Mouse (Mus musculus): Measurements from ENCODE around the gene Sympk.

Gene Sympk

GRCm38 (mm10) chr7:19005417-19006121, 18.6 kb upstream of the Sympk start:
- in situ Hi-C loops (cut with MboI; ENCODE audit: unreplicated experiment in 2 of 2): loop anchor here in 1 of 2 experiments (5.0 kb wide), 1 partner anchor 87 kb away; the partner anchor contains the start of gene Six5

GRCm38 (mm10) chr7:19006476-19006875, 17.7 kb upstream of the Sympk start:
- in situ Hi-C loops (cut with MboI; ENCODE audit: unreplicated experiment in 2 of 2): loop anchor here in 1 of 2 experiments (5.0 kb wide), 1 partner anchor 86 kb away; the partner anchor contains the start of gene Six5

- in situ Hi-C loops (cut with MboI; ENCODE audit: unreplicated experiment in 2 of 2): loop anchor here in 1 of 2 experiments (5.0 kb wide), 1 partner anchor 85 kb away; the partner anchor contains the start of gene Six5
These were observed 16.9 kb upstream of the Sympk start for GRCm38 (mm10) chr7:19007026-19007977.

- in situ Hi-C loops (cut with MboI; ENCODE audit: unreplicated experiment in 2 of 2): no loop called here
These were observed 13.6 kb upstream of the Sympk start for GRCm38 (mm10) chr7:19010581-19010980.

- in situ Hi-C loops (cut with MboI; ENCODE audit: unreplicated experiment in 2 of 2): no loop called here
These were observed 12.1 kb upstream of the Sympk start for GRCm38 (mm10) chr7:19012025-19012621.

- in situ Hi-C loops (cut with MboI; ENCODE audit: unreplicated experiment in 2 of 2): no loop called here
These were observed 11.3 kb upstream of the Sympk start for GRCm38 (mm10) chr7:19012882-19013281.

GRCm38 (mm10) chr7:19014452-19014851, 9.7 kb upstream of the Sympk start:
- in situ Hi-C loops (cut with MboI; ENCODE audit: unreplicated experiment in 2 of 2): no loop called here

- in situ Hi-C loops (cut with MboI; ENCODE audit: unreplicated experiment in 2 of 2): no loop called here
These were observed 8.1 kb upstream of the Sympk start for GRCm38 (mm10) chr7:19016042-19016441.

- in situ Hi-C loops (cut with MboI; ENCODE audit: unreplicated experiment in 2 of 2): no loop called here
These were observed 6.3 kb upstream of the Sympk start for GRCm38 (mm10) chr7:19017909-19018308.

- in situ Hi-C loops (cut with MboI; ENCODE audit: unreplicated experiment in 2 of 2): loop anchor here in 1 of 2 experiments (5.0 kb wide), 1 partner anchor 124 kb away; no protein-coding TSS in a partner anchor
These were observed 3.1 kb upstream of the Sympk start for GRCm38 (mm10) chr7:19021048-19021447.

- in situ Hi-C loops (cut with MboI; ENCODE audit: unreplicated experiment in 2 of 2): loop anchor here in 1 of 2 experiments (5.0 kb wide), 1 partner anchor 125 kb away; no protein-coding TSS in a partner anchor
These were observed 1.8 kb upstream of the Sympk start for GRCm38 (mm10) chr7:19022189-19022958.

- in situ Hi-C loops (cut with MboI; ENCODE audit: unreplicated experiment in 2 of 2): loop anchor here in 1 of 2 experiments (5.0 kb wide), 1 partner anchor 126 kb away; no protein-coding TSS in a partner anchor
These were observed 791 bp upstream of the Sympk start, which contains the start of gene Foxa3 for GRCm38 (mm10) chr7:19023357-19023814. Foxa3 (minus strand) TSS chr7:19023538.

GRCm38 (mm10) chr7:19024581-19025255, 541 bp downstream of the Sympk start:
- in situ Hi-C loops (cut with MboI; ENCODE audit: unreplicated experiment in 2 of 2): loop anchor here (5.0 kb wide), 1 partner anchor 127 kb away; no protein-coding TSS in a partner anchor

GRCm38 (mm10) chr7:19028067-19028466, 3.9 kb downstream of the Sympk start:
- in situ Hi-C loops (cut with MboI; ENCODE audit: unreplicated experiment in 2 of 2): loop anchor here in 1 of 2 experiments (5.0 kb wide), 1 partner anchor 131 kb away; no protein-coding TSS in a partner anchor

GRCm38 (mm10) chr7:19029084-19029653, 5.0 kb downstream of the Sympk start:
- in situ Hi-C loops (cut with MboI; ENCODE audit: unreplicated experiment in 2 of 2): loop anchor here in 1 of 2 experiments (5.0 kb wide), 1 partner anchor 132 kb away; no protein-coding TSS in a partner anchor

GRCm38 (mm10) chr7:19031641-19032040, 7.5 kb downstream of the Sympk start:
- in situ Hi-C loops (cut with MboI; ENCODE audit: unreplicated experiment in 2 of 2): no loop called here

GRCm38 (mm10) chr7:19044616-19045015, 20.4 kb downstream of the Sympk start:
- in situ Hi-C loops (cut with MboI; ENCODE audit: unreplicated experiment in 2 of 2): no loop called here

GRCm38 (mm10) chr7:19046286-19047069, 22.3 kb downstream of the Sympk start:
- in situ Hi-C loops (cut with MboI; ENCODE audit: unreplicated experiment in 2 of 2): no loop called here
